Mouse (Mus musculus): ENCODE results near the gene Gps2. TPM values are rescaled to one million over a fixed set of nuclear protein-coding genes. Genes with fewer than 3 reads are reported as not detected.

The Gps2 gene
- polyA plus RNA-seq (2015; fragmentation: Nextera tagmentation; extraction: Ambion mirVana) = 46.1 and 48.9 TPM in 2 replicates

- H3K4me2 ChIP-seq (ENCODE audit: low read depth, low read length) = peak within 1 kb of the TSS; percentile 99
- peak within 1 kb of the TSS; percentile 97 for H3K4me3 ChIP-seq (ENCODE audit: low read depth, low read length)
- peak within 1 kb of the TSS; percentile 93 for H3K9ac ChIP-seq (replicated peaks)
- WGBS (ENCODE audit: insufficient replicate concordance) = under 1% methylated on average over 57 of the region's 61 CpGs
- DNase-seq (peak; percentile 93), ATAC-seq (peak; percentile 87)
- H3K4me1 ChIP-seq (ENCODE audit: insufficient read depth) = peaks cover 45% of the 10 kb centered on the region
- H3K27ac ChIP-seq (ENCODE audit: low read depth) = peak within 1 kb of the TSS; percentile 90
- peaks cover 76% of the 10 kb centered on the region for H3K36me3 ChIP-seq (replicated peaks; ENCODE audit: insufficient read depth, low read length)
- TF ChIP-seq CTCF (IDR thresholded peaks at IDR 0.05; ENCODE audit: low read depth) = no peak
- TF ChIP-seq EP300 (IDR thresholded peaks at IDR 0.05; ENCODE audit: low read depth) = peak; percentile 64; the same call in 1 of the 2 replicates
- no peaks in the 10 kb centered on the region for H3K27me3 ChIP-seq (ENCODE audit: insufficient read depth, low read length)
- H3K9me3 ChIP-seq (ENCODE audit: low read length) = no peaks in the 10 kb centered on the region
Measured at GRCm38 (mm10) chr11:69913554-69914371, at the start of gene Gps2. TSS of gene Gps2 (plus strand) at chr11:69913888.

GRCm38 (mm10) chr11:69864138-69864860 lies 49.4 kb upstream of the Gps2 start:
- no peak for DNase-seq
- no peaks in the 10 kb centered on the region for H3K9me3 ChIP-seq (ENCODE audit: low read length)
- 36% methylated on average over 8 of the region's 8 CpGs for WGBS (ENCODE audit: insufficient replicate concordance)
- H3K4me2 ChIP-seq (ENCODE audit: low read depth, low read length) = 0 out of 2 replicates have a peak overlapping the region, but pooled peaks have one; percentile 7
- H3K27me3 ChIP-seq (ENCODE audit: insufficient read depth, low read length) = no peaks in the 10 kb centered on the region
- peaks cover 10% of the 10 kb centered on the region for H3K4me1 ChIP-seq (ENCODE audit: insufficient read depth)
- no peak for ATAC-seq
- H3K9ac ChIP-seq (replicated peaks) = 0 out of 2 replicates have a peak overlapping the region, but pooled peaks have one; percentile 21
- H3K27ac ChIP-seq (ENCODE audit: low read depth) = no peak overlapping the region
- no peaks in the 10 kb centered on the region for H3K36me3 ChIP-seq (replicated peaks; ENCODE audit: insufficient read depth, low read length)
- no peak overlapping the region for H3K4me3 ChIP-seq (ENCODE audit: low read depth, low read length)
- TF ChIP-seq CTCF (IDR thresholded peaks at IDR 0.05; ENCODE audit: low read depth) (no peak), EP300 (IDR thresholded peaks at IDR 0.05; ENCODE audit: low read depth) (no peak)

GRCm38 (mm10) chr11:69865561-69865960 lies 48.1 kb upstream of the Gps2 start:
- no peaks in the 10 kb centered on the region for H3K27me3 ChIP-seq (ENCODE audit: insufficient read depth, low read length)
- TF ChIP-seq CTCF (IDR thresholded peaks at IDR 0.05; ENCODE audit: low read depth) (no peak), EP300 (IDR thresholded peaks at IDR 0.05; ENCODE audit: low read depth) (no peak)
- H3K36me3 ChIP-seq (replicated peaks; ENCODE audit: insufficient read depth, low read length) = no peaks in the 10 kb centered on the region
- no peak for ATAC-seq
- H3K4me3 ChIP-seq (ENCODE audit: low read depth, low read length) = no peak overlapping the region
- no peak overlapping the region for H3K27ac ChIP-seq (ENCODE audit: low read depth)
- DNase-seq = no peak
- no peak overlapping the region for H3K9ac ChIP-seq (replicated peaks)
- peaks cover 10% of the 10 kb centered on the region for H3K4me1 ChIP-seq (ENCODE audit: insufficient read depth)
- no peak overlapping the region for H3K4me2 ChIP-seq (ENCODE audit: low read depth, low read length)
- no peaks in the 10 kb centered on the region for H3K9me3 ChIP-seq (ENCODE audit: low read length)
- 88% methylated on average over 9 of the region's 9 CpGs for WGBS (ENCODE audit: insufficient replicate concordance)

- Histone ChIP-seq H3K27me3 (ENCODE audit: insufficient read depth, low read length) (no peaks in the 10 kb centered on the region), H3K4me3 (ENCODE audit: low read depth, low read length) (no peak overlapping the region), H3K36me3 (replicated peaks; ENCODE audit: insufficient read depth, low read length) (no peaks in the 10 kb centered on the region), H3K27ac (ENCODE audit: low read depth) (no peak overlapping the region), H3K9me3 (ENCODE audit: low read length) (no peaks in the 10 kb centered on the region), H3K4me2 (ENCODE audit: low read depth, low read length) (no peak overlapping the region), H3K4me1 (ENCODE audit: insufficient read depth) (peaks cover 10% of the 10 kb centered on the region), H3K9ac (replicated peaks) (no peak overlapping the region)
- DNase-seq (no peak), ATAC-seq (no peak)
- WGBS (ENCODE audit: insufficient replicate concordance) = 43% methylated on average over 9 of the region's 9 CpGs
- TF ChIP-seq EP300 (IDR thresholded peaks at IDR 0.05; ENCODE audit: low read depth) = no peak
Measured at GRCm38 (mm10) chr11:69867335-69867734, 46.4 kb upstream of the Gps2 start.

- Histone ChIP-seq H3K4me1 (ENCODE audit: insufficient read depth) (peaks cover 5% of the 10 kb centered on the region; the same call in 1 of the 2 replicates), H3K4me2 (ENCODE audit: low read depth, low read length) (no peak overlapping the region), H3K27me3 (ENCODE audit: insufficient read depth, low read length) (no peaks in the 10 kb centered on the region), H3K4me3 (ENCODE audit: low read depth, low read length) (no peak overlapping the region), H3K9ac (replicated peaks) (no peak overlapping the region), H3K27ac (ENCODE audit: low read depth) (no peak overlapping the region), H3K36me3 (replicated peaks; ENCODE audit: insufficient read depth, low read length) (no peaks in the 10 kb centered on the region), H3K9me3 (ENCODE audit: low read length) (no peaks in the 10 kb centered on the region)
- DNase-seq (no peak), ATAC-seq (no peak)
- 78% methylated on average over 2 of the region's 2 CpGs for WGBS (ENCODE audit: insufficient replicate concordance)
- TF ChIP-seq CTCF (IDR thresholded peaks at IDR 0.05; ENCODE audit: low read depth) (no peak), EP300 (IDR thresholded peaks at IDR 0.05; ENCODE audit: low read depth) (no peak)
Measured at GRCm38 (mm10) chr11:69870289-69871069, 43.2 kb upstream of the Gps2 start.
